Mouse (Mus musculus) lung, postnatal 25 days (tissue): ENCODE measurements around the gene Ppfia1.

Experiments used
- DNase-seq: peaks from one replicate; pipeline ENCODE4 v3.0.0; 2022; ENCODE audit warnings: low spot score

Gene Ppfia1

GRCm38 (mm10) chr7:144553237-144554122, at the start of gene Ppfia1:
Gene Ppfia1 (minus strand): TSS chr7:144553729.
- peak; percentile 97 for DNase-seq

DNA sequence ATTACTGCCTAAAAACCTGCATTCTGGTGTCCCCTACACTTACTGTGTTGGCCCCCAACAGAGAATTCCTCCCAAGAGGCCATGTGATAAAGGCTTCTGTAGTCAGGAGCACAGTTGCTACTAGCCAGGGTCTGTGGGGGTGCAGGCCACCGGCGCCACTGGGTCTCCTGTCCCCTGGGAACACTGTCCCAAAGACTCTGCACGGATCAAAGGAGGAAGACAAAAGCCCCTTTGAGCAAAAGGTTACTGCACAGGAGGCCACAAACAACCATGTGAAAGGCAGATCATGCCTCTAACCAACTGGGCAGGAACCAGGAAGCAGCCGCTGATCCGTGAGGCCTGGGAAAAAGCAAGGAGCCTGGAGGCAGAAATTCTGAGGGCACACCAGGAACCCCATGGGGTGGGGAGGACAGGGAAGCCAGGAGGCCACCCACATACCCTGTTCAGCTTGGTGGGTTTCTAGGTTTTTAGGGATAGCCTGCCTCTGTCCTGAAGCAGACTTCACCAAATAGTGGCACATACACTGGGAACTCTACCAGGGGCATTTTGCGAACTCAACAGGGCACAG, 46.9 kb upstream of the Ppfia1 start:
- DNase-seq: no peak

DNA sequence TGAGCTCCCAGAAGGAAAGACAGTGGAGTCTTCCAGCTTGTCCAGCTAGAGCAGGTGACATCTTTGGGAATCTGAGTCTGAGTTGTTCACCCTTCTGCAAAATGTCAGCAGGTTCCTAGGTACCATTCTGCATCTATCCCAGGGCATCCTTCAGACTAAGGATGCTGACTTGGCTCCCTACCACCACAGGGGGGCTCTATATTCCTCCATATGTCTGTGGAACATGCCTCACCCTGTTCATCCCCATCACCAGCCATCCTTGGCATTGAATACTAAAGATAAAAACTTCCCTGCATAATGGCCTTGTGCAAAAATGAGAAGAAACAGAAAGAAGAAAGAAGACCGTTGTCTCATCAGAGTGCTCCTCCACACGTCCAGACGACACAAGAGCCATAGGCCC, 36.0 kb upstream of the Ppfia1 start:
- no peak for DNase-seq

DNA sequence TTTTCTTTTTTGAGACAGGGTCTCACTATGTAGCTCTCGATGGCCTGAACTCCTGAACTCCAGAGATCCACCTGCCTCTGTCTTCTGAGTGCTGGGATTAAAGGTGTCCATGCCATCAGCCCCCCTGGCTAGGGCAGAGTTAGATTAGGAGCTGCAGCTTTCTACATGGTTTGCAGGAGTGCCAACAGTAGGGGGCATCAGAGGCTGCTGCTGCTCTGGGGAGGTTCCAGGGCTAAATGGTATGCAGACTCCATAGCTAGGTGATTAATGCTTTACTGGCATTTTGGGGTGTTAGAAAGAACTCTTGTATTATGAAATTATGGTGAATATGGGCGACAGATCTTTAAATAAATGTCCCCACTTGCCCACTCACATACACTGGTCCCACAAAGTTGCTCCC, 33.8 kb upstream of the Ppfia1 start:
- DNase-seq: peak; percentile 55

DNA sequence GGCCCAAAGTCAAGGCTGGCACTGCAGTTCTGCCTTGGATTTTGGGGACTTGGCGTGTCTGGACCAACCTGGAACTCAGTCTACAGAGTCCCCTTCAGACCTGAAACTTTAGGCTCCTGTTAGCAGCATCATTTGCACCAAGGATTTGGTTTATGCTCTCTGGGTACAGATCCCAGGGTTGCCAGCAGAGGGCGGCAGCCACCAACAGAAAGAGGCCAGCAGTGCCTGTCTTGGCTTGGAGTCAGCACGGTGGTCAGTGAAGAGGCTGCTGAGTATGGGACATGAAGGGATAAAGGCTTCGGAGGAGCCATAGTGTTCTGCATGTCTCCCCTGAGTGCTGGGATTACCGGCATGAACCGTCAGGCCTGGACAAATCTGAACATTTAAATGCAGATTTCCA, 32.1 kb upstream of the Ppfia1 start:
- peak; percentile 58 for DNase-seq

GRCm38 (mm10) chr7:144583619-144584018, 30.1 kb upstream of the Ppfia1 start:
- DNase-seq: peak; percentile 38

DNA sequence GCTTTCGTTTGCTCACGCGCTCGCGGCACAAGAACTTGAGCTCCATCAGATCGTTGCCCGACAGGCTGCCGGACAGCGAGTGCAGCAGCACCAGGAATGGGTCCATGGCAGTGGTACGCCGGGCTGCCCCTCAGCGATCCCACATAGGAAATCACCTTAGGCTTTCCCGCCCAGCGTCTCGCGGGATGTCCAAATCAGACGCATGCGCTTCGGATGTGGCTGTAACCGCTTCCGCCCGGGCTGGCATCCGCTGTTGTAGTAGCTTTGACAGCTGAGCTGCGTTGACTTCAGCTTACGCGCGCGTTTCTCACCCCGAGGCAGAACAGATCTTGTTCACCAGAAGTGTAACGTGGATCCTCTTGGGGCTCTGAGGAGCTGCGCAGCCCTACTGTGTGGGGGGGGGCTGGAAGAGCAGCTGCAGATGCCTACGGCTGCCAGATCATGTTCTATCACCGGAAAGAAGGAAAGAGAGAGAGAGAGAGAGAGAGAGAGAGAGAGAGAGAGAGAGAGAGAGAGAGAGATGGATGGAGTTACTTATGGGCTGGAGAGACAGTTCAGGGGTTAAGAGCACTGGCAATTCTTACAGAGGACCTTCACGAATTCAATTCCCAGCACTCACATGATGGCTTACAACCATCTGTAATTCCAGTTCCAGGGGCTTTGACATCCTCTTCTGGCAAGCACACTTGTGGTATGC, 28.9 kb upstream of the Ppfia1 start, which contains the start of gene Fadd:
TSS of gene Fadd (minus strand) at position 180 of the 697 bp plus-strand sequence.
- peak; percentile 96 for DNase-seq

- peak; percentile 90 for DNase-seq
Measured at GRCm38 (mm10) chr7:144581559-144582283, 28.2 kb upstream of the Ppfia1 start.

GRCm38 (mm10) chr7:144577876-144578275, 24.3 kb upstream of the Ppfia1 start:
- DNase-seq: no peak

DNA sequence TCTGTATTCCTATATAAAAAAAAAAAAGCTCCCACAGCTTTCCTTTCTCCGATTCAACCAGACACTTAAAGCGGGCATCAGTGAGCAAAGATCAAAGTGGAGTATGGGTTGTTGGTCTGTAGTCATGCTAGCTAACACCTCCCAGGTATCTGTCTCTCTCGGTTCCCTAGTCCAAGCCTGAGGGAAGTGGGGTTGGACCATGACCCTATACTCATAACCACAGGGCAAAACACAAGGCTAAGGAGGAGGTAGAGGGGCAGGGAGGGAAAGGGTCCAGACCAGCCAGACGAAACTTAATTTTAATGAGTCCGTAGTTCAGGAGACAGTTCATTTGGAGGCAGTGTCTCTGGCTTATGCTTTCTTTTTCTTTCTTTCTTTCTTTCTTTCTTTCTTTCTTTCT, 18.7 kb upstream of the Ppfia1 start:
- no peak for DNase-seq

DNA sequence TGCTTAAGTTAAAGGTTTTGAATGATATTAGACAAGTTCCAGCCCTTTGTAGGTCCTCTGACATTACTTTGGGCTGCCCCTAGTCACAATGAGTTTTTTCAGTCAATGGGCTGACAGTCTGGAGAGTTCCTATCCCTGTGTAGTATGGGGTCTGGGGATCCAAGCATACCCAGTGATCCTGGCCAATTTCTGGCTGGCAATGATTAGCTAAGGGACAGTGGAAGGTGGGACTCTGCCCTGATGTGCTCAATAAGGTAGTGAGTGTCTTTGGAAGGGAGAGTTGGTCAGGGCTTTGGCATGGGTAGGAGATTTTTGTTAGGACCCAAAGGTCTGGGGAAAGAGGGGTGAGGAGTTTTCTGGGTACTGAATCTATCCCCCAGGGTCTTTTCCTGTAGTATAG, 18.1 kb upstream of the Ppfia1 start:
- no peak for DNase-seq

- DNase-seq: peak; percentile 53
Measured at GRCm38 (mm10) chr7:144569428-144569827, 15.9 kb upstream of the Ppfia1 start.

DNA sequence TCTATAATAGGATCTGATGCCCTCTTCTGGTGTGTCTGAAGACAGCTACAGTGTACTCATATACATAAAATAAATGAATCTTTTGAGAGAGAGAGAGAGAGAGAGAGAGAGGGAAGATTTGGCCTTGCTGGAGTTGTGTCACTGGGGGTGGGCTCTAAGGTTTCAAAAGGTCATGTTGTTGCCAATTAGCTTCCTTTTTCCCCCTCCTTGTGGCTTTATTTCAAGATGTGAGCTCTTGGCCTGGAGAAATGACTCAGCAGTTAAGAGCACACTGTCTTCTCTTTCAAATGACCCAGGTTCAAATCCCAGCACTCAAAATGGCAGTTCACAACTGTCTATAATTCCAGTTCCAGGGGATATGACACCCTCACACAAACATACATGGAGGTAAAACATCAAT, 14.6 kb upstream of the Ppfia1 start:
- DNase-seq: no peak

DNA sequence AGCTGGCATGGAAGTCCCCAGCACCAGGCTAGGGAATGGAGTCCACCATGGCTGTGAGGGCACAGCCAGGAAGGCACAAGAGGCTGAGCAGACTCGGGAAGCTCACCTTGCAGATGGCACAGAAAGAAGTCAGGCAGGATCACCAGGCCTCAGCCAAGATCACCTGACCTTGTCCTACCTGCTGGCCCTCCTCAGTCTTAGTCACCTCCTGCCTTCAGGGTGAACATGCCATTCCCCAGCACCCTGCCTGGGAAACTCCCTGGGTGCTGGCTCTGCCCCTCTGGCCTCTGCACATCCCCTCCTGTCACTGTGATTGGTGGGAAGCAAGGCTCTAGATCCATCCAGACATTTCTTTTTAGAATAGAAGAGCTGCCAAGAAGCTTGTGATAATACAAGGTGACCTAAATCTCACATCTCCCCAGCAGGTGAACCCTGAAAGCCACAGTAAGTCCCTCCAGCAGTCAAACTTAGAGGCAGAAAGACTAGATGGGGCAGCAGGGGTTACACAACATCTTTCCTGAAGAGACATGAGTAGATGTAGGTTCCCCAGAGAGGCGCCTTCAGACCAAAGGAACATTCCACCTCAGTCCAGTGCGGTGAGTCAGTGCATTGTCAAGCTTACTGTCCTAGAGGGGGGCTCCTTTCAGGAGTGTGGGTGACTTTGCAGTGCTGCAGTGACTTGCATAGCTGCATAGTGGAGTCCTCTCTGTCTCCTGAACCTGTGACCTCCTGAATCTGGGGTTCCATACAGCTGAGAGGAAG, 13.6 kb upstream of the Ppfia1 start:
- DNase-seq: no peak

DNA sequence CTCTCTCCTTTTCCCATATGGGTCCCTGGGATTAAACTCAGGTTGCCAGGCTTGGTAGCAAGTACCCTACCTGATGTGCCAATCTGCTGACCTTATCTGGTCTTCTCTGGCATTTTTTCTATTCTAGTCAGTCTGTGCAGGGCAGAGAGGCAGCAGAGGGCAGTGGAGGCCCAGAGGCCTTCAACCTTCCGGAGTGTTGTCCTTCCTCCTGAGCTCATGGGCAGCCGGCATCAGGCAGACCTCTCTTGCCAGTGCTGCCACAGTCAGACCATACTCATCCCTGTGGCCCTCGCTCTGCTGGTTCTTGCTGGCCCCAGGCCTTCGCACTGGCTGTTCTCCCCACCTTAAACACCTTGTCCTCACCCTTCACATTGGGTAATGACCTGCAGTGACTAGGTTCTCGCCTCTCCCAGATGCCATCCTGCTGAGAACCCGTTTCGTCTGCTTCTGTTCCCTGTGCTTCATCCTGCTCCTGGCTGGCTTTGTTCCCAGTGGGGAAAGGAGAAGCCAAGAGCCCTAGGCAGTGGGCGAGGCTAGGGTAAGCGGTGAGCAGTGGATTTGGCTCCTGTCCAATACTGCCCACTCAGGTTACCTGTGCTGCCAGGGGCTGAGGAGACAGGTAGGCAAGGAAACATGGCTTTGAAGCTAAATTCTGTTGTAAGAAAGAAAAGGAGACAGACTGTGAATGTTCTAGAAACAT, 10.1 kb upstream of the Ppfia1 start:
- no peak for DNase-seq

DNA sequence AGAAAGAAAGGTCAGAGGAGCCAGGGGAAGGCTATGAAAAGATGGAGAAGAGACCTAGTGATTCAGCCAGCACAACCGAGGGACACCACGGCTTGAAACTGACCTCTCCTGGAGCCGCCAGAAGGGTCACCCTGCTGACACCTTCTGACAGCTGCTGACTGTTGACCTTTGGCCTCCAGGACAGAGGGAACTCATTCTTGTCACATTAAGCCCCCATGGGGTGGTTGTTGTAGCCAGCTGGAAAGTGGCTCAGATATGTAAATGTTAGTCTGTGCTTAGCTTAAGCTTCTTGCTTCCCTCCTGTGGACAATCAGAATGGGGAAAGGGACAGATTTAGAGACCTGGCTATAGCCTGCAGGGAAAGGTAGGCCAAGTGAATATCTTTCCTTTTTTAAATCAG, 8.5 kb upstream of the Ppfia1 start:
- DNase-seq: no peak

DNA sequence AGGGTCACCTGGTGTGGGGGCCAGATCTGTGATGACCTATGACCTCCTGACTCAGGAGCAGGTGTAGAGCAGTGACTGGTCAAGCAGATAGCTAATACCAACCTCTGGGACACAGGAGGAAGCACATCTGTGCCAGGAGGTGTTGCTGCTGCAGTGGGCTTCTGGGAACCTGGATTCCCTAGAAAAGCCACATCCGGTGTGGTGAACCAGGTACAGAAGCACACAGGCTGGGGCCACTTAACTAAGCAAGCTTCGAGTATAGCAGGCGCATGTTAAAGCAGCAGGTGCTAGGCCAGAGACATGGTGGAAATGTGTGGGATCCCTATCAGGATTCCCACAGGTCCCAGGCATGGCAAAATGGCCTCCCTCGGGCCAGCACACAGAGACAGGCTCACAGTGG, 7.1 kb upstream of the Ppfia1 start:
- DNase-seq: no peak

GRCm38 (mm10) chr7:144558552-144558951, 5.0 kb upstream of the Ppfia1 start:
- DNase-seq: no peak

GRCm38 (mm10) chr7:144554123-144554472, 569 bp upstream of the Ppfia1 start:
- DNase-seq: no peak

GRCm38 (mm10) chr7:144552274-144552673, 1.3 kb downstream of the Ppfia1 start:
- DNase-seq: no peak

DNA sequence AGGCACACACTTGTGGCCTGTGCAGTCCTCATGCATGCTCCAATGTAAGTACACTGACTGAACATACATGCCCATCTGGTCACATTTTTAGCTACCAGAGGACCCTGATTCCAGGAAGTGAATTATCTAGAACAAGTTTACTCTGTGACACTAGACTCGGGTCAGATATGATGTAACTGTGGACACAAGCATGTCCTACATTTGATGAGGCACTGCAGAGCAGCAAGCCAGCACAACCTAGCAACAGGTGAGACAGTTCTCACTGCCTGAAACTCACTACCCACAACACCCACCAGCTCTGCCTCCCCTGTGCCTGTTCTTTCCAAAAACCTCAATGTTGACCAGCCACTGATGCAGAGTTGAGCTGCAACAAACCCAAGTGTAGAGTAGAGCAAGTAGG, 2.7 kb downstream of the Ppfia1 start:
- no peak for DNase-seq
